Mouse (Mus musculus) lung, embryonic 14.5 days (tissue): ENCODE measurements at regions not wholly inside any gene's neighbourhood (a gene's known extent, or its start where the extent isn't known, plus 50 kb on each side); places are given as distances from the start of the nearest gene placed in this dataset.

ENCODE experiments used
- ATAC-seq: fragments of 200-750 bp; cut with Nextera tagmentation; 2 replicates; pipeline ENCODE4 v1.8.0; 2017; ENCODE audit warnings: mild to moderate bottlenecking, moderate TSS enrichment, moderate library complexity; ENCODE audit not compliant: insufficient read depth
- DNase-seq: peaks from one replicate; pipeline ENCODE4 v3.0.0-alpha.2; 2015
- H3K27ac ChIP-seq: fragments of 300-500 bp; sonication (generic); 2 replicates; pipeline ENCODE4 v1.5.1; 2014; ENCODE audit warnings: low read depth, mild to moderate bottlenecking, moderate library complexity
- H3K27me3 ChIP-seq: fragments of 300-500 bp; sonication (generic); 2 replicates; pipeline ENCODE4 v1.6.1; 2014; ENCODE audit warnings: low read length, control low read depth; ENCODE audit not compliant: insufficient read depth
- H3K36me3 ChIP-seq: fragments of 300-500 bp; sonication (generic); 2 replicates; pipeline ENCODE4 v1.6.1; 2014; ENCODE audit warnings: control low read depth; ENCODE audit not compliant: insufficient read depth
- H3K4me1 ChIP-seq: fragments of 300-500 bp; sonication (generic); 2 replicates; pipeline ENCODE4 v1.6.1; 2014; ENCODE audit warnings: antibody characterized with exemption, control low read depth; ENCODE audit not compliant: insufficient read depth
- H3K4me2 ChIP-seq: fragments of 300-500 bp; sonication (generic); 2 replicates; pipeline ENCODE4 v1.6.1; 2014; ENCODE audit warnings: mild to moderate bottlenecking
- H3K4me3 ChIP-seq: fragments of 300-500 bp; sonication (generic); 2 replicates; pipeline ENCODE4 v1.5.1; 2014; ENCODE audit warnings: low read depth, low read length
- H3K9ac ChIP-seq: fragments of 300-500 bp; sonication (generic); 2 replicates; pipeline ENCODE4 v1.6.1; 2014
- H3K9me3 ChIP-seq: fragments of 300-500 bp; sonication (generic); 2 replicates; pipeline ENCODE4 v1.6.1; 2016; ENCODE audit warnings: low read depth, low read length, control low read depth
- CTCF ChIP-seq: IDR thresholded peaks from 2 replicates; pipeline ENCODE4 v1.5.1; 2016; ENCODE audit warnings: antibody characterized with exemption, low read depth
- WGBS: fragments of 180-500 bp; shearing (Covaris S2); extraction: QIAGEN DNeasy Blood & Tissue Kit; methylation state at CpG from one replicate; pipeline ENCODE4 v1.1.7; 2014; 5-methylcytosine and 5-hydroxymethylcytosine counted together

GRCm38 (mm10) chr7:75360874-75361273 is 51.8 kb upstream of the Sv2b start:
- Histone ChIP-seq H3K9ac (no peak overlapping the region), H3K4me2 (no peak overlapping the region), H3K4me3 (no peak overlapping the region), H3K4me1 (no peaks in the 10 kb centered on the region), H3K27me3 (no peaks in the 10 kb centered on the region), H3K9me3 (no peaks in the 10 kb centered on the region), H3K27ac (no peak overlapping the region), H3K36me3 (no peaks in the 10 kb centered on the region)
- WGBS = 37% methylated on average over 6 of the region's 6 CpGs
- DNase-seq = no peak
- TF ChIP-seq CTCF = no peak
- ATAC-seq = no peak

GRCm38 (mm10) chr7:75362541-75362940 is 53.5 kb upstream of the Sv2b start:
- Histone ChIP-seq H3K36me3 (no peaks in the 10 kb centered on the region), H3K9ac (no peak overlapping the region), H3K9me3 (no peaks in the 10 kb centered on the region), H3K4me1 (no peaks in the 10 kb centered on the region), H3K4me3 (no peak overlapping the region), H3K27ac (no peak overlapping the region), H3K4me2 (no peak overlapping the region), H3K27me3 (no peaks in the 10 kb centered on the region)
- DNase-seq = no peak
- no peak for TF ChIP-seq CTCF
- WGBS = 87% methylated on average over 6 of the region's 6 CpGs
- no peak for ATAC-seq

- H3K4me2 ChIP-seq = no peak overlapping the region
- H3K4me3 ChIP-seq = no peak overlapping the region
- H3K27me3 ChIP-seq = no peaks in the 10 kb centered on the region
- no peak for DNase-seq
- no peak for ATAC-seq
- no peak for TF ChIP-seq CTCF
- 61% methylated on average over 3 of the region's 3 CpGs for WGBS
- H3K9me3 ChIP-seq = no peaks in the 10 kb centered on the region
- H3K4me1 ChIP-seq = no peaks in the 10 kb centered on the region
- H3K9ac ChIP-seq = no peak overlapping the region
- no peaks in the 10 kb centered on the region for H3K36me3 ChIP-seq
- no peak overlapping the region for H3K27ac ChIP-seq
Observed at GRCm38 (mm10) chr7:75365480-75365879, 56.4 kb upstream of the Sv2b start.

GRCm38 (mm10) chr7:75366285-75366882 is 57.3 kb upstream of the Sv2b start:
- H3K4me1 ChIP-seq = no peaks in the 10 kb centered on the region
- peak; percentile 98 for TF ChIP-seq CTCF
- ATAC-seq = peak; percentile 49; the same call in 1 of the 2 replicates

GRCm38 (mm10) chr7:75368315-75368714 is 59.3 kb upstream of the Sv2b start:
- DNase-seq (no peak), ATAC-seq (no peak)
- no peak overlapping the region for H3K4me3 ChIP-seq
- no peak for TF ChIP-seq CTCF
- H3K4me1 ChIP-seq = no peaks in the 10 kb centered on the region
- no peaks in the 10 kb centered on the region for H3K27me3 ChIP-seq
- no peaks in the 10 kb centered on the region for H3K9me3 ChIP-seq
- H3K27ac ChIP-seq = no peak overlapping the region
- H3K4me2 ChIP-seq = no peak overlapping the region
- no peak overlapping the region for H3K9ac ChIP-seq
- H3K36me3 ChIP-seq = no peaks in the 10 kb centered on the region
- 76% methylated on average over 9 of the region's 9 CpGs for WGBS

More at GRCm38 (mm10) chr7:75366285-75366882, 57.3 kb upstream of the Sv2b start:
- 5% methylated on average over 8 of the region's 8 CpGs for WGBS
- Histone ChIP-seq H3K27ac (no peak overlapping the region), H3K9me3 (no peaks in the 10 kb centered on the region), H3K27me3 (no peaks in the 10 kb centered on the region), H3K4me3 (no peak overlapping the region), H3K4me2 (no peak overlapping the region), H3K9ac (no peak overlapping the region), H3K36me3 (no peaks in the 10 kb centered on the region)
- peak; percentile 92 for DNase-seq

GRCm38 (mm10) chr7:75369366-75369765 is 60.3 kb upstream of the Sv2b start:
- Histone ChIP-seq H3K4me1 (no peaks in the 10 kb centered on the region), H3K9me3 (no peaks in the 10 kb centered on the region), H3K27ac (no peak overlapping the region), H3K4me2 (no peak overlapping the region), H3K9ac (no peak overlapping the region), H3K36me3 (no peaks in the 10 kb centered on the region), H3K4me3 (no peak overlapping the region), H3K27me3 (no peaks in the 10 kb centered on the region)
- DNase-seq = no peak
- no peak for TF ChIP-seq CTCF
- no peak for ATAC-seq
- WGBS = 40% methylated on average over 4 of the region's 4 CpGs

GRCm38 (mm10) chr7:75370595-75371519 is 61.8 kb upstream of the Sv2b start:
- Histone ChIP-seq H3K4me2 (no peak overlapping the region; the same call in 1 of the 2 replicates), H3K36me3 (no peaks in the 10 kb centered on the region), H3K27me3 (no peaks in the 10 kb centered on the region), H3K4me3 (no peak overlapping the region), H3K9me3 (no peaks in the 10 kb centered on the region), H3K4me1 (no peaks in the 10 kb centered on the region), H3K9ac (no peak overlapping the region), H3K27ac (no peak overlapping the region)
- peak; percentile 82 for ATAC-seq
- peak; percentile 91 for DNase-seq
- 32% methylated on average over 12 of the region's 12 CpGs for WGBS
- TF ChIP-seq CTCF = peak; percentile 83
